Mouse (Mus musculus): ENCODE measurements around the gene Rhoa. TPM values are rescaled to one million over a fixed set of nuclear protein-coding genes. Genes with fewer than 3 reads are reported as not detected.
"Not testable (repeated sequence)": the region's sequence is repeated elsewhere in the genome, so short reads cannot be mapped to it uniquely, and the experiment has no call there.

Gene Rhoa
- 256 and 296 TPM in 2 replicates for total RNA-seq (2014; fragmentation: Nextera tagmentation)
- total RNA-seq (2017), result 242 and 247 TPM in 2 replicates

DNA sequence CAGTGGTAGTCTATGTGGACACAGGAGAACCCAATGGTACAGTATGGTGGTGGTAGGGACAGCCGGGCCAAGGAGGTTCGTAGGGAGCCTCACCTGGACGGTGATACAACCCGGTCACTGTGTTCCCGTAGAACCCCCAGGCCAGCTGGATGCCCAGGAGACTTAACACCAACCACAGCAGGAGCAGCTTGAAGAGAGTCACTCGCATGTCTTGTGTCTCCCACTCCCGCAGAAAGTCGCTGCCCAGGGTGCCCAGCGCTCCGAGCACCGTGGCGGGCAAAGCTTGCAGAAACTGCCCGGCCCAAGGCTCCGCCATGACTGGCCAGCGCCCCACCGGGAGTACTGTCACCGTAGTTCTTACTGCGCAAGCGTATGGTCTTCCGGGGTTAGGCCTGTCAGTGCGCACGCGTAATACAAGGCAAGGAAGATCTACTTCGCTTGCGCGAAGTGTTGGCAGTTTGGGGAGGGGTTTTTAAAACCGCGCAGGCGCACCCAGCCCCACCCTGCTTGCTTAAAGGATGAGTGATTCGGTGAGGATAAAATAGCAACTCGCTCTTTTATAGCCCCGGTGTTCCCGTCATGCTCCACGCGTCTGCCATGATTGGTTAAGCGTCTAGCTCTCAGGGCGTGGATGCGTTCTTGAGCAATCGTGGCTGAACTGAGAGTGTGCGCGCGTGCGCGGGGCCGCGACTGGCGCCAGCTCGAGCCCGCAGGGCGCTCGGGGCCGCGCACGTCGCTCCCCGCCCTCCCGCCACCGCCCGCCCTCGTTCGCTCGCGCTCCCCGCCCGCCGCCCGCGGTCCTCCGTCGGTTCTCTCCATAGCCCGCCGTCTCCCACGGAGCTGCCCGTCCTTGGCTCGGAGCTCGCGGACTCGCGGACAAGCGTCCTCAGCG, at the start of gene Rhoa, which contains the start of gene Tcta:
Gene Rhoa, plus strand, starts transcription at position 501 of the 892 bp plus-strand sequence.
Gene Tcta, minus strand, starts transcription at position 532 of the 892 bp plus-strand sequence.
- ATAC-seq (replicated peaks; ENCODE audit: poor library complexity, severe bottlenecking), result peak; percentile 89

DNA sequence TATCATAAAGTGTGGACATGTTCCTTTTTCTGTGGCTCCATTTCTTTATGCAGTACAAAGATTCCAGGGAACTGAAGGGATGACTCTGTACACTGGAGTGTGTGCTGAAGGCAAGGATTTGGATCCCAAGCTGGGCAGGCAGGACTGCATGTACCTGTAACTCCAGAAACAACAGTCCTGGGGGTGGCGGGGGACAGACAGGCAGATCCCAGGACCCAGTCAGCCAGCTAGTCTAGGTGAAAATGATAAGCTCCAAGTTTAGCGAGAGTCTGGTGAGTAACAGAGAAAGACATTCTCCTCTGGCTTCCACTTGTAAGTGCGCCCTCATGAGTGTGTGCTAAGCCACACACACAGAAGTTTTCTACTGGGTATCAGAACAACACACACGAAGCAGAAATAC, 45.4 kb upstream of the Rhoa start:
- no peak for ATAC-seq (replicated peaks; ENCODE audit: poor library complexity, severe bottlenecking)

GRCm38 (mm10) chr9:108261865-108262264, 44.1 kb upstream of the Rhoa start:
- no peak for ATAC-seq (replicated peaks; ENCODE audit: poor library complexity, severe bottlenecking)

DNA sequence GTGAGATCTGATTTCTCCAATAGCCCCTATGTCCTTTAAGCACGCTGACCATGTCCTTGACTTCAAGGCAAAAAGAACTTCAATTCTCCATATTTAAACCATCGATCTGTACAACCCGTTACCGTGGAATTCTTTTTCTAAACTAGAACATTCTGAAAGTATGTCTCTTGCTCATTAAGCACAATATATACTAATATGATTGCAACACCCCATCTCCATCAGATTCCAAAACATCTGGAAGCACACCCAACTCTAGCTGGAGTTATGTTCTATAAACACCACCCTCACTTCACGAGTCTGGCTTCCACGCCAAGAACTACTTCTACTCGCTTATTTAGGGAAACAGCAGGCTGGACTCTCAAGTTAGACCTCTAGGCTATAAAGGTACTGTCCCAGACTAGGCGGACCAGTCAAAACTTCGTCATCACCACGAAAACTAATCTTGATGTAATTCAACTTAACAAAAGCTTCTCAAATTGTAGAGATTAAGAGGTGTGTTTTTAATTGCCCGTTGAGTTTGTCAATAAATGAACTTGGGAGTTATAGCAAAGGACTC, 43.4 kb upstream of the Rhoa start:
- no peak for ATAC-seq (replicated peaks; ENCODE audit: poor library complexity, severe bottlenecking)

DNA sequence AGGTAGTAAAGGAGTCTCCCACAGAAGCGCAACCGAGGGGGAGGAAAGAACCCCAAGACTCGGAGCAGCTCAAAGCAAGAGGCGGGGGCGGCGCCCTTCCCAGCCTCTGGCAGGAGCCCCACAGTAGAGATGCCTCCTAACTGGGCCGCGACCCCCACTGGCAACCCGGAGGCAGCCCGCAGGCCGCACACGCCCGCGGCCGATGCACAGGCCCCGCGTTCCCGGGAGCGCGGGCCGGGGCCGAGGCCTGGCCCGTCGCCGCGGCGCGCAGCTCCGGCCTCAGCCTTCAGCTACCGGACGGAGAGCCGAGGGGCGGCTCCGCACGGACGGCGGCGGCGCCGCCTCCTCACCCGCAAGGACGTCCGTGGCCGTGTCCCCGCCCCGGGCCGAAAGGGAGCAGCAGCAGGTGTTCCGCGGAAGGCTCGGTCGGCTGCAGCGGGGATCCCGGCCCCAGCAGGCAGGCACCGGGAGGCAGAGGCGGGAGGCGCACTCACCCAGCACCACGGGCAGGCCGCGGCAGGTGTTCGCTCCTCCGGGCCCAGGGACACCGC, 42.7 kb upstream of the Rhoa start:
- peak; percentile 27 for ATAC-seq (replicated peaks; ENCODE audit: poor library complexity, severe bottlenecking)

- ATAC-seq (replicated peaks; ENCODE audit: poor library complexity, severe bottlenecking), result peak; percentile 94
Observed at GRCm38 (mm10) chr9:108263690-108264190, 42.2 kb upstream of the Rhoa start, which contains the start of gene Dag1. Dag1 (minus strand) TSS chr9:108263958.

DNA sequence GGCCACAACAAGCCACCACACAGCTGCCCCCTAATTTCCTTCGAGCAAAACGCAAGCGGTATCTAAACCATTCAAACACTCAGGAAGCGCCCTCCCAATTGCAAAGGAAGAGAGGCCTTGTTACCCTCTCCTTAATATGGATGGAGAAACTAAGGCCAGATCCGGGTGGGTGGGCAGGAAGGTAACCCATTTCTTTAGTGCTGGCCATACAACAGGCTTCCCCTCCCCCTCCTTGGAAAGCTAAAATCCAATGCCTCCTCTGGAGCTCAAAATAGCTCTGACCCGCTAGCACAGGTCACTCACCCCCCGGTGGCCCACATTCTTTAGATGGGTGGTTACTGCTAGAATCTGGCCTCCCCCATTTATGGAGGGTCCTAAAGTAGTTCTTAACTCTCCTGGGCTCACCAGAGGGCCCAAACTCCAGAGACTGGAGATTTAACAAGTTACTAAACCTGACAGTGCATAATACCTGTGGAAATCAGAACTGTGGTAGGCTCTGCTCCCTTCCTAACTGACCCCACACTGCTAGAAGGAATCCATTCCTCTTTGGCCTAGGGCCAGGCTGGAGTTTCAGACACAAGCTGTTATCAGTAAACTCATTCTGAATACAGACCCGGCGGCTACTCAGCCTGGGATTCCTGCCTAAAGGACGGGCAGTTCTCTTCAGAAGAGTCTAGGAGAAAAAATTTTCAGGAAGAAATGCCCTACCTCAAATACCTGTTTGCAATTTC, 41.6 kb upstream of the Rhoa start:
- 0 out of 2 replicates have a peak, but pooled peaks have one; percentile 3 for ATAC-seq (replicated peaks; ENCODE audit: poor library complexity, severe bottlenecking)

- no peak for ATAC-seq (replicated peaks; ENCODE audit: poor library complexity, severe bottlenecking)
Observed at GRCm38 (mm10) chr9:108266261-108266935, 39.5 kb upstream of the Rhoa start.

GRCm38 (mm10) chr9:108267691-108268090, 38.2 kb upstream of the Rhoa start:
- ATAC-seq (replicated peaks; ENCODE audit: poor library complexity, severe bottlenecking), result no peak

- ATAC-seq (replicated peaks; ENCODE audit: poor library complexity, severe bottlenecking), result not testable (repeated sequence)
Observed at GRCm38 (mm10) chr9:108268701-108269100, 37.2 kb upstream of the Rhoa start.

GRCm38 (mm10) chr9:108271941-108272340, 34.0 kb upstream of the Rhoa start:
- no peak for ATAC-seq (replicated peaks; ENCODE audit: poor library complexity, severe bottlenecking)

GRCm38 (mm10) chr9:108272691-108273090, 33.2 kb upstream of the Rhoa start:
- no peak for ATAC-seq (replicated peaks; ENCODE audit: poor library complexity, severe bottlenecking)

DNA sequence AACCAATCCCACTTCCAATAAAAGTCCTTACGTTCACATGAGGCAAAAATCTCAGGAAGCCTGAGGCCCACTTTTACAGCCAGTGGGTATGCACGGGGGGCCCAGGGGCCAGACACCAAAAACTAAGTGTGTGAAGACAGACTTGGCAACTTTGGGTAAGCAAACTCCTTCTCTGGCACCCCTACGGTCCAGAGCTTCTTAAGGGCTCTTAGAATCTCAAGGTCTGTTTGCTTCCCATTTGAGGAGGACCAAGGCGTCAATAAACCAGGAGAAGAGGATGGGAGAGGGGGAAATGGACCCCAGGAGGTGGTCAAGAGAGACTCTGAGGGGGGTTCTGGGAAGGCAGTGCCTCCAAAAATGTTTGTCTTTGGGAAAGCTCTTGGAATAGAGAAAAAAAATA, 32.4 kb upstream of the Rhoa start:
- no peak for ATAC-seq (replicated peaks; ENCODE audit: poor library complexity, severe bottlenecking)

- ATAC-seq (replicated peaks; ENCODE audit: poor library complexity, severe bottlenecking), result no peak
Observed at GRCm38 (mm10) chr9:108274476-108275330, 31.2 kb upstream of the Rhoa start.

- ATAC-seq (replicated peaks; ENCODE audit: poor library complexity, severe bottlenecking), result no peak
Observed at GRCm38 (mm10) chr9:108275331-108275659, 30.6 kb upstream of the Rhoa start.

- ATAC-seq (replicated peaks; ENCODE audit: poor library complexity, severe bottlenecking), result peak; percentile 50
Observed at GRCm38 (mm10) chr9:108278697-108279450, 27.1 kb upstream of the Rhoa start.

DNA sequence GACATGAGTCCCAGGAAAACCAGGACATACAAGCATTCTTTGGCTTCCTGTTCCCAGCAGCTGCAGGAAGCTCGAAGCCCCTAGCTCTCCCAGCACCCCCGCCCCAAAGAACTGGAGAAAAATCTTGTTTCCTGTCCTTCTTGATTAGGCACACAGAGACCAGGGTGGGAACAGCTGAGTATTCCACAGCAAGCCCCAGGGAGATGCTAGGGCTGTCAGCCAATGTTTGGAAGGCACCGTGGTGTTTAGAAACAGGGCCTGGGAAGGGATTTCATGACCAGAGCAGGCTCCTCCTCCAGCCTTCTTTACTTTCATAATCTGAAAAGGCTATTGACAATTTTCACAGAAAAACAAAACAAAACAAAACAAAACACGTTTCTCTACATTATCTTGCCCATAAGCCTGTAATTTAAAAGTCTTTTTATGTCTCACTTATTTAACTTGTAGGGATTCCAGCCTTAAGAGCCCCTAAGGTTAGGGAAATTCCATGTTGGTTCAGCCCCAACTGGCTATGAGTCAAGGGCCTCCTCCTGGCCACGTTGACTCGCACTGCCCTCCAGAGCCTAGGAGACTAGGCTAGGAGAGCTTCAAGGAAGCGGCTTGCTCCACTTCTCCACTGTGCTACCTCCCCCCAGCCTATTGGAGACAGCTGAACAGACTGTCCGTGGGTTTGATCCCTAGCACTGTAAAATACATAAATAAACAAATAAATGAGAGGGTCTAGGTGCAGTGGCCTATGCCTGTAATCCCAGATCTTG, 25.7 kb upstream of the Rhoa start:
- ATAC-seq (replicated peaks; ENCODE audit: poor library complexity, severe bottlenecking), result no peak

GRCm38 (mm10) chr9:108284410-108284809, 21.5 kb upstream of the Rhoa start:
- peak; percentile 97 for ATAC-seq (replicated peaks; ENCODE audit: poor library complexity, severe bottlenecking)
